Mouse (Mus musculus): ENCODE measurements around the gene Vmn2r81. TPM values are rescaled to one million over a fixed set of nuclear protein-coding genes. Genes with fewer than 3 reads are reported as not detected.
"Not testable (repeated sequence)": the region's sequence is repeated elsewhere in the genome, so short reads cannot be mapped to it uniquely, and the experiment has no call there.

Vmn2r81 gene
- total RNA-seq (2022): not detected

DNA sequence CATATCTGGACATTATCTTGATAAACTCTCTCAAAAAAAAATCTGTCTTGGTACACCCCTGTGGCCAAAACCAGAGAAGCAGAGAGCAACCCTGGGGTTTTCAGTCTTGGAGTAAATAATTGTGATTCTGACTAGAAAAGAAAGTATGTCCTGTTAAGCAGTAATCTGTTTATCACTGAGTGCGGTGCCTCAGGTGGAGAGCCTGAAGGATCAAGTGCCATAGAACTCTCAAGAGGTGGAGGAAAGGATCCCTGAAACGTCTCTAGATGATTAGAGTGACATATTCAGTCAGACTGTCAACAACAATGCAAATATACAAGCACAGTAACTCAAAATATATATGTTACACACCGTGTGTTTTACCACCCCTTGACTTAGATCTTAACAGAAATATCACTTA, at the start of gene Vmn2r81:
TSS of gene Vmn2r81 (plus strand) at position 301 of the 400 bp plus-strand sequence.
- DNase-seq (ENCODE audit: low spot score in 2 of 2): not testable (repeated sequence)

DNA sequence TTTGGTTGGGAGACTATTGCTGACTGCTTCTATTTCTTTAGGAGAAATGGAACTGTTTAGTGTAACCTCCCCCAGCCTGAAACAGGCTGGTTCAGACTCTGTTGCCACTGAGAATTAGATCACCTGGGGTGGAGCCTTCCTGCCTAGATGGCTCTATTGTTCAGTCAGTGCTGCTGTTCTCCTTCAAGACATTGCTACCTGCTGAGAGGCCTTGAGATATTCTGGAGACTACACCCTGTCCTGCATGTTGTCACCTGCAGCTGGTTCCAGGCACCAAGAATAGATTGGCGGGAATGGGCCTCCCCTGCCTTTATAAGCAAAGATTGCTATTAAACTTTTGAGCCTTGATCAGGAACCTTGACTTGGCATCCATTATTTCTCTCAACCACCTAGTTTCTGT, 47.5 kb upstream of the Vmn2r81 start:
- not testable (repeated sequence) for DNase-seq (ENCODE audit: low spot score in 2 of 2)

DNA sequence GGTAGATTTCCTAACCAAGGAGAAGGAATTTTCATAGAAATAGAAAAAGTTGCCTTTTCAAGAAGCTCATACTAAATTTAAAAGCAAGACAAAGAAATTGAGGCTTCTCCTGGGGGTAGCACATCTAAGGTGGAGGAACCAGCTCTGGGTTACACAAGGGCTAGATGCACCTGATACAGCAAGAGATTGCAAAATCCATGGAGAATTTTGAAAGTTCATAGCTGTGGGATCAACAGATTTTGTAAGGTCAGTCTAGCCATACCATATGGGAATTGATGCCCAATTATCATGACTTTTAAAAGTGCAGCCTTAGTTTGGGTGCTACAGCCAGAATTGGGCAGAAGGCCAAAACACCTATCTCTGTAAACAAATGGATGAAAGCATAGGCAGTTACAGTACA, 27.1 kb upstream of the Vmn2r81 start:
- no peak for DNase-seq (ENCODE audit: low spot score in 2 of 2)

DNA sequence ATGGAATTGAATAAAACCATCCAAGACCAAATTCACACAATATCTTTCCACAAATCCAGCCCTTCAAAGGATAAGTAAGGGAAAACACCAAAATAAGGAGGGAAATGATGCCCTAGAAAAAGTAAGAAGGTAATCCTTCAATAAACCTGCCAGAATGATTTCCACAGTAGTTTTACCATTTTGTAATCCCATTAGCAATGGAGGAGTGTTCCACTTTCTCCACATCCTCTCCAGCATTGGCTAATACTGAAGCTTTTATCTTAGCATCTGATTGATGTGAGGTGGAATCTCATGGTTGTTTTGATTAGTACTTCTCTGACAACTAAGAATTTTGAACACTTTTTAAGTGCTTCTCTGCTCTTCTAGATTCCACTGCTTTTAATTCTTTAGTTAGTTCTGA, 25.9 kb upstream of the Vmn2r81 start:
- no peak for DNase-seq (ENCODE audit: low spot score in 2 of 2)

DNA sequence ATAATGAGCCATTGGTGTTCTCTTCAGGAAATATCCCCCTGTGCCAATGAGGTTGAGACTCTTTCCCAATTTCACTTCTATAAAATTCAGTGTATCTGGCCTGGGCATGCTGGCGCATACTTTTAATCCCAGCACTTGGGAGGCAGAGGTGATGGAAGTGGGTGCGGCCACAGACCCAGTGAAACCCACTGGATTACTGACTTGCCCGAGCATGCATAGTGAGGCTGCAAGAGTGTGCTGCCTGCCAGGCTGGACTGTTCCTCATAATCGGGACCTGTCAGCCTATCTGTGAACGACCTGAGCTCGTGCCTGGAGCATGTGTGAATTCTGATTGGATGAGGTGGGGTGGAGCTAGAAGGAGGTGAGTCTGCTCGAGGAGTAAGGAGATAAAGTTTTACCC, 25.3 kb upstream of the Vmn2r81 start:
- no peak for DNase-seq (ENCODE audit: low spot score in 2 of 2)

DNA sequence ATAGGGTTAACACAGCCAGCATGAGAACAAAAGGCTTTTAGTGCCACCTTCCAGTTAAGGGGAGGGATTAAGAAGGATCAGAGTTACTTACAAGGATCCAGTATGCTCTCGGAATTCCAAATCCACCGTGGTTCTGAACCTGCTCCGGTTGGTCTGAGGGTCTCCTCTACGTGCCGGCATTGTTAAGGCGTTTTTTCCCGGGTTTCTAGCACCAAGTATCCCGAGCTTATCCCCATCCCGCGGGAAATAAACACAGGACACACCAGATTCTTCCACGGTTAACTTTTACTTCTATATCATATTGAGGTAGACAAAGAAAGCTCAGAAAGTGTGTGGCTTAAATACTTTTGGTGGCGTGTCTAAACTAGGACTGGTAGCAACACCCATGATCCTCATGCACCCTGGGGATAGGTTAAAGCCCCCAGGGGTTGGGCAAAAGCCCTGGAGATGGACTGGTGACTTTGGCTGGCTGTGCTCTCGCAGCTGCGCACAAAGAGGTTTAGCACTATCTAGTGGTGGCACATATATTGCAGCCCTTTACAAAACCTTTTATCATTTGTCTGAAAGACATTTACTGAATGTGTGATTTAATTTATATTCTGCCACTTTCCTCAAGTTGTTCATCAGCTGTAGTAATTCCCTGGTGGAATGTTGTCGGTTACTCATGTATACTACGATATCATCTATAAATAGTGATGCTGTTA, 74.7 kb downstream of the Vmn2r81 start:
- DNase-seq (ENCODE audit: low spot score in 2 of 2): not testable (repeated sequence)

DNA sequence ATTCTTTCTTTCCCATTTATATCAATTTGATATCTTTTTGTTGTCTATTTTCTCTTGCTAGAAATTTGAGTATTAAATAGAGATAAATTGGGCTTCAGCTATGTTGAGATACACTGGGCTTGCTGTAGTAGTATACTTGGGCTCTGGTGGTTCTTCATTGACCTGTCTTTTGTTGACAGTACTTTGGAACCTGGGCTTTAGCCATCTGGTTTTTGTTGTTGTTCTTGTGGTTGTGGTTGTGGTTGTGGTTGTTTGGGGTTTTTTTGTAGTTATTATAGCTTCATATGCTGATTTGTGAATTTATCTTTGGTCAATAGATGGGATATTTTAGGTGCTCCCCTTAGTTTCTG, 75.2 kb downstream of the Vmn2r81 start:
- DNase-seq (ENCODE audit: low spot score in 2 of 2): no peak

Other genes with a start within 250 kb of the Vmn2r81 start
- gene Olfr1351, start 235.2 kb upstream of the Vmn2r81 start, total RNA-seq (2022): not detected
- gene Olfr57, start 219.0 kb upstream of the Vmn2r81 start, total RNA-seq (2022): not detected
- gene 2610008E11Rik, start 150.1 kb upstream of the Vmn2r81 start, total RNA-seq (2022): 10 to 100 TPM; 20.9 to 27.7 (median 24.3) TPM
- gene Vmn2r80, start 98.9 kb upstream of the Vmn2r81 start, total RNA-seq (2022): not detected
- gene Vmn2r82, start 108.8 kb downstream of the Vmn2r81 start, total RNA-seq (2022): not detected
- gene Vmn2r83, start 221.0 kb downstream of the Vmn2r81 start, total RNA-seq (2022): not detected

Data from layer of hippocampus, adult 8-10 months (tissue).